Mouse (Mus musculus): Measurements from ENCODE around the gene Uaca. TPM values are rescaled to one million over a fixed set of nuclear protein-coding genes. Genes with fewer than 3 reads are reported as not detected.
A peak's percentile ranks its signal among the peaks of the same experiment; 100 is the strongest.

The Uaca gene
- polyA plus RNA-seq, 1 experiment from 2014 or later: 23.5 TPM

GRCm38 (mm10) chr9:60797126-60797525 lies 2.8 kb downstream of the Uaca start:
- no peak for ATAC-seq
- Histone ChIP-seq H3K27ac (ENCODE audit: low read length) (no peak overlapping the region), H3K9me3 (ENCODE audit: low read length) (no peaks in the 10 kb centered on the region), H3K9ac (replicated peaks; ENCODE audit: low read depth) (no peak overlapping the region), H3K36me3 (ENCODE audit: insufficient read depth, low read length) (no peaks in the 10 kb centered on the region), H3K4me3 (ENCODE audit: low read depth, low read length) (no peak overlapping the region), H3K27me3 (replicated peaks; ENCODE audit: insufficient read depth, low read length) (no peaks in the 10 kb centered on the region), H3K4me1 (ENCODE audit: insufficient read depth, low read depth, low read length) (peaks cover 9% of the 10 kb centered on the region), H3K4me2 (replicated peaks; ENCODE audit: low read depth, low read length) (no peak overlapping the region)
- DNase-seq (ENCODE audit: low spot score): no peak
- TF ChIP-seq EP300 (IDR thresholded peaks at IDR 0.05) (no peak), CTCF (IDR thresholded peaks at IDR 0.05) (no peak)
- 74% methylated on average over 6 of the region's 6 CpGs for WGBS

- no peaks in the 10 kb centered on the region for H3K36me3 ChIP-seq (ENCODE audit: insufficient read depth, low read length)
- ATAC-seq (no peak), DNase-seq (ENCODE audit: low spot score) (no peak)
- peak overlapping the region; percentile 3 for H3K4me2 ChIP-seq (replicated peaks; ENCODE audit: low read depth, low read length)
- H3K4me3 ChIP-seq (ENCODE audit: low read depth, low read length): no peak overlapping the region
- H3K27me3 ChIP-seq (replicated peaks; ENCODE audit: insufficient read depth, low read length): no peaks in the 10 kb centered on the region
- H3K4me1 ChIP-seq (ENCODE audit: insufficient read depth, low read depth, low read length): peaks cover 5% of the 10 kb centered on the region; the same call in 1 of the 2 replicates
- H3K9me3 ChIP-seq (ENCODE audit: low read length): no peaks in the 10 kb centered on the region
- no peak overlapping the region for H3K27ac ChIP-seq (ENCODE audit: low read length)
- no peak overlapping the region for H3K9ac ChIP-seq (replicated peaks; ENCODE audit: low read depth)
- TF ChIP-seq EP300 (IDR thresholded peaks at IDR 0.05) (no peak), CTCF (IDR thresholded peaks at IDR 0.05) (no peak)
- WGBS: 38% methylated on average over 10 of the region's 10 CpGs
Observed at GRCm38 (mm10) chr9:60799061-60799460, 4.7 kb downstream of the Uaca start.

- Histone ChIP-seq H3K9me3 (ENCODE audit: low read length) (no peaks in the 10 kb centered on the region), H3K27me3 (replicated peaks; ENCODE audit: insufficient read depth, low read length) (no peaks in the 10 kb centered on the region), H3K4me2 (replicated peaks; ENCODE audit: low read depth, low read length) (no peak overlapping the region), H3K4me3 (ENCODE audit: low read depth, low read length) (no peak overlapping the region), H3K36me3 (ENCODE audit: insufficient read depth, low read length) (no peaks in the 10 kb centered on the region), H3K9ac (replicated peaks; ENCODE audit: low read depth) (no peak overlapping the region), H3K27ac (ENCODE audit: low read length) (no peak overlapping the region), H3K4me1 (ENCODE audit: insufficient read depth, low read depth, low read length) (peaks cover 5% of the 10 kb centered on the region; the same call in 1 of the 2 replicates)
- no peak for TF ChIP-seq EP300 (IDR thresholded peaks at IDR 0.05)
- TF ChIP-seq CTCF (IDR thresholded peaks at IDR 0.05): no peak
- 51% methylated on average over 8 of the region's 8 CpGs for WGBS
- DNase-seq (ENCODE audit: low spot score) (no peak), ATAC-seq (no peak)
Observed at GRCm38 (mm10) chr9:60800663-60801382, 6.5 kb downstream of the Uaca start.

GRCm38 (mm10) chr9:60801746-60802145 lies 7.4 kb downstream of the Uaca start:
- Histone ChIP-seq H3K4me1 (ENCODE audit: insufficient read depth, low read depth, low read length) (peaks cover 5% of the 10 kb centered on the region; the same call in 1 of the 2 replicates), H3K27me3 (replicated peaks; ENCODE audit: insufficient read depth, low read length) (no peaks in the 10 kb centered on the region), H3K27ac (ENCODE audit: low read length) (no peak overlapping the region), H3K36me3 (ENCODE audit: insufficient read depth, low read length) (no peaks in the 10 kb centered on the region), H3K4me2 (replicated peaks; ENCODE audit: low read depth, low read length) (no peak overlapping the region), H3K9ac (replicated peaks; ENCODE audit: low read depth) (no peak overlapping the region), H3K4me3 (ENCODE audit: low read depth, low read length) (no peak overlapping the region), H3K9me3 (ENCODE audit: low read length) (no peaks in the 10 kb centered on the region)
- ATAC-seq (no peak), DNase-seq (ENCODE audit: low spot score) (no peak)
- WGBS: 83% methylated on average over 1 of the region's 1 CpGs
- no peak for TF ChIP-seq CTCF (IDR thresholded peaks at IDR 0.05)
- no peak for TF ChIP-seq EP300 (IDR thresholded peaks at IDR 0.05)

GRCm38 (mm10) chr9:60802341-60802740 lies 8.0 kb downstream of the Uaca start:
- DNase-seq (ENCODE audit: low spot score): no peak
- Histone ChIP-seq H3K9ac (replicated peaks; ENCODE audit: low read depth) (no peak overlapping the region), H3K27ac (ENCODE audit: low read length) (no peak overlapping the region), H3K9me3 (ENCODE audit: low read length) (no peaks in the 10 kb centered on the region), H3K27me3 (replicated peaks; ENCODE audit: insufficient read depth, low read length) (no peaks in the 10 kb centered on the region), H3K4me2 (replicated peaks; ENCODE audit: low read depth, low read length) (no peak overlapping the region), H3K4me1 (ENCODE audit: insufficient read depth, low read depth, low read length) (peaks cover 5% of the 10 kb centered on the region; the same call in 1 of the 2 replicates), H3K4me3 (ENCODE audit: low read depth, low read length) (no peak overlapping the region), H3K36me3 (ENCODE audit: insufficient read depth, low read length) (no peaks in the 10 kb centered on the region)
- TF ChIP-seq EP300 (IDR thresholded peaks at IDR 0.05): no peak
- TF ChIP-seq CTCF (IDR thresholded peaks at IDR 0.05): no peak
- 89% methylated on average over 5 of the region's 5 CpGs for WGBS
- ATAC-seq: no peak

GRCm38 (mm10) chr9:60806021-60806420 lies 11.7 kb downstream of the Uaca start:
- 92% methylated on average over 2 of the region's 2 CpGs for WGBS
- Histone ChIP-seq H3K36me3 (ENCODE audit: insufficient read depth, low read length) (no peaks in the 10 kb centered on the region), H3K4me3 (ENCODE audit: low read depth, low read length) (no peak overlapping the region), H3K4me1 (ENCODE audit: insufficient read depth, low read depth, low read length) (peaks cover 5% of the 10 kb centered on the region; the same call in 1 of the 2 replicates), H3K4me2 (replicated peaks; ENCODE audit: low read depth, low read length) (no peak overlapping the region), H3K27me3 (replicated peaks; ENCODE audit: insufficient read depth, low read length) (no peaks in the 10 kb centered on the region), H3K9ac (replicated peaks; ENCODE audit: low read depth) (no peak overlapping the region), H3K9me3 (ENCODE audit: low read length) (no peaks in the 10 kb centered on the region), H3K27ac (ENCODE audit: low read length) (no peak overlapping the region)
- no peak for DNase-seq (ENCODE audit: low spot score)
- TF ChIP-seq EP300 (IDR thresholded peaks at IDR 0.05) (no peak), CTCF (IDR thresholded peaks at IDR 0.05) (no peak)
- no peak for ATAC-seq

Measured in lung, postnatal 0 days (tissue).